Mouse (Mus musculus) heart, adult 2 months (tissue): ENCODE results near the gene Gbx2. TPM values are rescaled to one million over a fixed set of nuclear protein-coding genes. Genes with fewer than 3 reads are reported as not detected.

Experiments used
- DNase-seq, 2 experiments: peaks; one replicate each; pipeline ENCODE4 v3.0.0; 2021
- H3K27ac ChIP-seq: fragments of 200-600 bp; 2 replicates; pipeline ENCODE4 v1.8.1; 2022
- H3K27me3 ChIP-seq: fragments of 200-500 bp; 2 replicates; pipeline ENCODE4 v1.6.1; 2012; ENCODE audit warnings: mild to moderate bottlenecking, low read length, inconsistent platforms, mixed read lengths; ENCODE audit not compliant: control insufficient read depth, insufficient read depth
- H3K36me3 ChIP-seq: fragments of 200-500 bp; 2 replicates; pipeline ENCODE4 v1.6.1; 2012; ENCODE audit warnings: low read length, inconsistent platforms; ENCODE audit not compliant: control insufficient read depth, insufficient read depth
- H3K4me1 ChIP-seq: fragments of 200-500 bp; 2 replicates; pipeline ENCODE4 v1.6.1; 2011; ENCODE audit warnings: low read length; ENCODE audit not compliant: control insufficient read depth, insufficient read depth
- H3K4me3 ChIP-seq: fragments of 200-600 bp; 2 replicates; pipeline ENCODE4 v1.8.1; 2022
- H3K79me2 ChIP-seq: fragments of 200-500 bp; replicated peaks from 2 replicates; pipeline ENCODE4 v1.6.1; 2012; ENCODE audit warnings: mild to moderate bottlenecking, inconsistent platforms, low read length, moderate library complexity, mixed read lengths; ENCODE audit not compliant: control insufficient read depth, insufficient read depth
- H3K9ac ChIP-seq: fragments of 200-500 bp; 2 replicates; pipeline ENCODE4 v1.6.1; 2012; ENCODE audit warnings: low read depth, mild to moderate bottlenecking, control low read depth, inconsistent platforms, low read length, mixed read lengths
- CTCF ChIP-seq: fragments of 200-600 bp; IDR thresholded peaks from 2 replicates; pipeline ENCODE4 v1.8.1; 2022; ENCODE audit warnings: antibody characterized with exemption, mild to moderate bottlenecking, moderate library complexity
- EP300 ChIP-seq: fragments of 200-500 bp; IDR thresholded peaks from 2 replicates; pipeline ENCODE4 v1.6.1; 2011; ENCODE audit warnings: low read depth, low read length, control low read depth; ENCODE audit not compliant: insufficient read depth
- POLR2A ChIP-seq: fragments of 200-500 bp; IDR thresholded peaks from 2 replicates; pipeline ENCODE4 v1.6.1; 2011; ENCODE audit warnings: mild to moderate bottlenecking, low read depth, low read length, control low read depth; ENCODE audit not compliant: insufficient read depth
- WGBS: fragments of 180-500 bp; shearing (Covaris S2); methylation state at CpG from one replicate; pipeline ENCODE4 v1.1.7; 2018; 5-methylcytosine and 5-hydroxymethylcytosine counted together
- intact Hi-C: fragments of 180-260 bp; cut with DNase I; formaldehyde crosslinking; loops from one replicate; pipeline ENCODE4 v1.15.1; 2025
- polyA plus RNA-seq: library from polyadenylated mRNA; depleted of rRNA; stranded (reverse); fragments of >200 nt; gene quantifications from 2 replicates; pipeline ENCODE4 v1.2.3, GENCODE M21; 2012
- total RNA-seq, 2 experiments: library from RNA; stranded (reverse); gene quantifications; 2 replicates each; pipeline ENCODE4 v1.2.3; 2021

Gbx2 gene
- total and polyA plus RNA-seq, 3 experiments: 0.14 to 0.21 (median 0.18) TPM

DNA sequence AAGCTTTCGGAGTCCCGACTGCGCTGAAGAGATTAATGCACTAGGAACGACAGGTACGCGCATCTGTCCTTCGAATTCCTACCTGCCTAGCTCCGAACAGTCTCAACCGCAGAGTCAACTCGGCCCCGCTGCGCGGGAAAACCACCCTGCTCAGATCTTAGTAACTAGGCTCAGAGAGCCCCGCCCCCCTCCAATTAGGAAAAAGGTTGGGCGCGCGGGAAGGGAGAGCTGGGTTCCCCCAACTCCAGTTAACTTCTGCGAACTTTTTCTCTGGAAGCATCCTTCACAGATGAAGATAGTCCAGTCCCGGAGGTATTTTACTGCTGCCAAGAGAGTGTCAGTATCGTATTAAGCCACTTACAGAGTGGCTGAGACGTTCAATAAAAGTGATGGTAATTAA, 2.8 kb upstream of the Gbx2 start:
- intact Hi-C loops: no loop called here
- no peak for DNase-seq
- Histone ChIP-seq H3K4me1 (no peaks in the 10 kb centered on the region; the same call in 1 of the 2 replicates), H3K9ac (no peak overlapping the region), H3K4me3 (no peak overlapping the region), H3K27ac (no peak overlapping the region), H3K27me3 (peaks cover 61% of the 10 kb centered on the region), H3K79me2 (no peaks in the 10 kb centered on the region), H3K36me3 (no peaks in the 10 kb centered on the region)
- 11% methylated on average over 21 of the region's 21 CpGs for WGBS
- TF ChIP-seq EP300 (no peak), CTCF (no peak), POLR2A (no peak)

DNA sequence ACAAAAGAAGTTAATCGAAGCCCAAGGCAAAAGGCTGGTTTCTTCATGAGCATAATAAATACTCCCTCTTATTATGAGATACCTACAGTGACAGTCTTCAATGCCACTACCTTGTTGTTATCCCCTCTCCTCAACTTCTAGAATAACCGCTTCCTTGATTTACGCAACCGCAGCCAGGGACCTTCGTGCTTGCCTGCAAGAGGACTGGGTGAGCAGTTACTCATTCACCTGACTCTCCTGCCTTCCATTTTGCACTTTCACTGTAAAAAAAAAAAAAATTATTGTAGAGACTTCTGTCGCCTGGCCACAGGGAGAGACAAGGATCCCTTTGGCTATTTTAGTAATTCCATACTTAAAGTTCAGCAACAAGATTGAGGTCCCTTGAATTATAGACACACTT, 2.0 kb upstream of the Gbx2 start:
- Histone ChIP-seq H3K4me1 (no peaks in the 10 kb centered on the region; the same call in 1 of the 2 replicates), H3K27ac (no peak overlapping the region), H3K9ac (no peak overlapping the region), H3K36me3 (no peaks in the 10 kb centered on the region), H3K27me3 (peaks cover 64% of the 10 kb centered on the region), H3K79me2 (no peaks in the 10 kb centered on the region), H3K4me3 (no peak overlapping the region)
- 27% methylated on average over 6 of the region's 6 CpGs for WGBS
- no peak for TF ChIP-seq EP300
- no peak for TF ChIP-seq POLR2A
- no peak for TF ChIP-seq CTCF
- intact Hi-C loops: no loop called here
- no peak for DNase-seq

GRCm38 (mm10) chr1:89932616-89933015, 1.6 kb upstream of the Gbx2 start:
- Histone ChIP-seq H3K4me1 (no peaks in the 10 kb centered on the region; the same call in 1 of the 2 replicates), H3K27me3 (peaks cover 62% of the 10 kb centered on the region), H3K9ac (no peak overlapping the region), H3K36me3 (no peaks in the 10 kb centered on the region), H3K79me2 (no peaks in the 10 kb centered on the region), H3K4me3 (no peak overlapping the region), H3K27ac (no peak overlapping the region)
- intact Hi-C loops: no loop called here
- TF ChIP-seq CTCF (no peak), POLR2A (no peak)
- DNase-seq: no peak
- WGBS: 10% methylated on average over 16 of the region's 16 CpGs

- intact Hi-C loops: no loop called here
- no peak for DNase-seq
- TF ChIP-seq EP300 (no peak), POLR2A (no peak), CTCF (no peak)
Measured at GRCm38 (mm10) chr1:89932021-89932423, 1.0 kb upstream of the Gbx2 start.

GRCm38 (mm10) chr1:89930551-89930950, 428 bp downstream of the Gbx2 start:
- H3K9ac ChIP-seq: no peak overlapping the region
- TF ChIP-seq EP300 (no peak), CTCF (no peak), POLR2A (no peak)

More at GRCm38 (mm10) chr1:89932021-89932423, 1.0 kb upstream of the Gbx2 start:
- Histone ChIP-seq H3K4me3 (no peak overlapping the region), H3K36me3 (no peaks in the 10 kb centered on the region), H3K9ac (no peak overlapping the region), H3K27me3 (peaks cover 61% of the 10 kb centered on the region), H3K27ac (no peak overlapping the region), H3K79me2 (no peaks in the 10 kb centered on the region), H3K4me1 (no peaks in the 10 kb centered on the region; the same call in 1 of the 2 replicates)
- 12% methylated on average over 19 of the region's 19 CpGs for WGBS

DNA sequence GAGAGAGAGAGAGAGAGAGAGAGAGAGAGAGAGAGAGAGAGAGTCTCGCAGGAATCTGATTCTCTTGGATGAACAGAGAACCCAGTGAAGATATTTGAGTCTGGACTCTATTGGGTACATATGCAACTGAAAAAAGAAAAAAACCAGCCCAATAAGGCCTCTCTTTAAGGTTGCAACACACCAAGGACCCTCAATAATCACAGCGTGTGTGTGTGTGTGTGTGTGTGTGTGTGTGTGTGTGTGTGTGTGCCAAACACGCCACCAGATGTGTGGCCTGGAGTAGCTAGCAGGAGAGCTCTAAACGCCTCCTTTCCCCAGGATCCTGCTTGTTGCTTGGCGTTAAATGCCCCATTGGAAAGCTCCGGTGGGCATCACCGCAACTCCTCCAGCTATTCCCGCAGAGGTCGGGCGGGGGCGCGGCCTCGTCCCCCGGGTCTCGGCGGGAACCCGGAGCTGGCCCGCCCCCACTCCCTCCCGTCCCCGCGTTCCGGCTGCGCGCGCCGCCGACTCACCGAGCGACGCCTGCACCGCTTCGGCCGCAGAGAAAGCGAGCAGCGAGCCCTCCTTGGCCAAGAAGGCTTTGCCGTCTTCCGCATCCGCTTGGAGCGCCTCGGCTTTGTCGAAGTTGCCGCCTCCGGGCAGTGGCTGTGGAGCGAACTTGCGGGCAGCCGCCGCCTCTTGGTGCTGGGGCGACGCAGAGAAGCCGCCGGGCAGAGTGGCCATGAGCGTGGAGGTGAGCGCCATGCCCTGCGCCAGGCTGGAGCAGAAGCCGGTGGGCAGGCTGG, 1.1 kb downstream of the Gbx2 start:
- no peak for TF ChIP-seq POLR2A
- TF ChIP-seq EP300: no peak
- no peak for TF ChIP-seq CTCF
- under 1% methylated on average over 55 of the region's 55 CpGs for WGBS
- DNase-seq: no peak
- no peaks in the 10 kb centered on the region; the same call in 1 of the 2 replicates for H3K4me1 ChIP-seq
- no peaks in the 10 kb centered on the region for H3K79me2 ChIP-seq
- intact Hi-C loops: loop anchor here (5.0 kb wide), 1 partner anchor 73 kb away; no protein-coding TSS in a partner anchor
- no peaks in the 10 kb centered on the region for H3K36me3 ChIP-seq
- 0 out of 2 replicates have a peak overlapping the region, but pooled peaks have one; percentile 22 for H3K9ac ChIP-seq
- peak overlapping the region; percentile 39 for H3K4me3 ChIP-seq
- H3K27ac ChIP-seq: no peak overlapping the region
- peaks cover 49% of the 10 kb centered on the region for H3K27me3 ChIP-seq

More at GRCm38 (mm10) chr1:89930551-89930950, 428 bp downstream of the Gbx2 start:
- under 1% methylated on average over 45 of the region's 45 CpGs for WGBS
- Histone ChIP-seq H3K36me3 (no peaks in the 10 kb centered on the region), H3K27ac (no peak overlapping the region), H3K27me3 (peaks cover 51% of the 10 kb centered on the region), H3K79me2 (no peaks in the 10 kb centered on the region), H3K4me1 (no peaks in the 10 kb centered on the region; the same call in 1 of the 2 replicates), H3K4me3 (peak overlapping the region; percentile 39)
- no peak for DNase-seq
- intact Hi-C loops: no loop called here
